Mouse (Mus musculus) hematopoietic stem cell, adult 5-6 weeks (primary cell): ENCODE results near the gene Kcna3. TPM values are rescaled to one million over a fixed set of nuclear protein-coding genes. Genes with fewer than 3 reads are reported as not detected.
A peak's percentile ranks its signal among the peaks of the same experiment; 100 is the strongest.

Experiments used
- ATAC-seq, 2 experiments: fragments of 125-278 bp in 1 of 2; replicated peaks in 1 of 2; 2 replicates each; pipeline ENCODE4 v1.8.0; 2016 to 2017; ENCODE audit warnings: inconsistent platforms in 2 of 2, mild to moderate bottlenecking in 2 of 2, moderate number of reproducible peaks in 2 of 2, low read depth in 1 of 2, moderate TSS enrichment in 1 of 2; ENCODE audit not compliant: low FRiP score in 2 of 2, poor library complexity in 2 of 2, severe bottlenecking in 2 of 2, insufficient read depth in 1 of 2, low TSS enrichment in 1 of 2
- total RNA-seq: library from RNA; stranded (forward); fragments of 172-1452, 232-1000 nt; gene quantifications from 2 replicates; pipeline ENCODE4 v1.2.3, GENCODE M21; 2017

The Kcna3 gene
- 16.3 and 16.8 TPM in 2 replicates for total RNA-seq

- peak; percentile 22 to 29; a peak in 3 of 4 replicates for ATAC-seq
Observed at GRCm38 (mm10) chr3:107035521-107036457, at the start of gene Kcna3. Gene Kcna3 (plus strand): TSS chr3:107036169.

- no peak for ATAC-seq
Observed at GRCm38 (mm10) chr3:106991334-106991733, 44.6 kb upstream of the Kcna3 start.

GRCm38 (mm10) chr3:106995347-106995746 lies 40.6 kb upstream of the Kcna3 start:
- no peak for ATAC-seq

GRCm38 (mm10) chr3:106996186-106996585 lies 39.8 kb upstream of the Kcna3 start:
- ATAC-seq: peak; percentile 32 to 53; a peak in 2 of 4 replicates

- ATAC-seq: no peak
Observed at GRCm38 (mm10) chr3:106998370-106998769, 37.6 kb upstream of the Kcna3 start.

GRCm38 (mm10) chr3:107000165-107000564 lies 35.8 kb upstream of the Kcna3 start:
- no peak for ATAC-seq

- ATAC-seq: no peak
Observed at GRCm38 (mm10) chr3:107002249-107003123, 33.5 kb upstream of the Kcna3 start.

GRCm38 (mm10) chr3:107009329-107010076 lies 26.5 kb upstream of the Kcna3 start:
- no peak for ATAC-seq

- ATAC-seq: no peak
Observed at GRCm38 (mm10) chr3:107018286-107018685, 17.7 kb upstream of the Kcna3 start.

GRCm38 (mm10) chr3:107031547-107031946 lies 4.4 kb upstream of the Kcna3 start:
- 0 out of 4 replicates have a peak, but pooled peaks of 1 of the 2 experiments have one; percentile 3 for ATAC-seq

- no peak for ATAC-seq
Observed at GRCm38 (mm10) chr3:107034776-107035175, 1.2 kb upstream of the Kcna3 start.

- no peak for ATAC-seq
Observed at GRCm38 (mm10) chr3:107036458-107037039, 580 bp downstream of the Kcna3 start.

- no peak for ATAC-seq
Observed at GRCm38 (mm10) chr3:107037105-107037504, 1.1 kb downstream of the Kcna3 start.

- peak in 1 of 2 experiments; percentile 6; a peak in 1 of 4 replicates for ATAC-seq
Observed at GRCm38 (mm10) chr3:107037536-107038155, 1.7 kb downstream of the Kcna3 start.

- peak; percentile 74 to 75 for ATAC-seq
Observed at GRCm38 (mm10) chr3:107038156-107038536, 2.2 kb downstream of the Kcna3 start.

GRCm38 (mm10) chr3:107038661-107039223 lies 2.8 kb downstream of the Kcna3 start:
- ATAC-seq: 0 out of 4 replicates have a peak, but pooled peaks of 1 of the 2 experiments have one; percentile 5
